Mouse (Mus musculus): ENCODE results near the gene Tmem222.

- TF ChIP-seq E2F4 (IDR thresholded peaks at IDR 0.05; ENCODE audit: insufficient read depth) (no peak), TCF12 (IDR thresholded peaks at IDR 0.05; ENCODE audit: insufficient read depth, poor library complexity, severe bottlenecking) (no peak), MAX (IDR thresholded peaks at IDR 0.05; ENCODE audit: low read depth) (no peak), POLR2A (IDR thresholded peaks at IDR 0.05; ENCODE audit: insufficient read length, low read depth) (no peak), USF1 (IDR thresholded peaks at IDR 0.05; ENCODE audit: low read depth) (no peak), SRF (IDR thresholded peaks at IDR 0.05; ENCODE audit: control insufficient read depth, insufficient read length, low read depth) (no peak), MYOD1 (IDR thresholded peaks at IDR 0.05; ENCODE audit: control insufficient read depth in 1 of 3, insufficient read length in 2 of 3, low read depth in 2 of 3) (no peak), POLR2AphosphoS2 (IDR thresholded peaks at IDR 0.05; ENCODE audit: insufficient read length, low read depth) (no peak), MYOG (IDR thresholded peaks at IDR 0.05; ENCODE audit: control insufficient read depth in 1 of 3, insufficient read depth in 1 of 3, insufficient read length in 2 of 3, low read depth in 2 of 3) (no peak), CEBPB (IDR thresholded peaks at IDR 0.05; ENCODE audit: insufficient read depth, poor library complexity, severe bottlenecking) (no peak), TCF3 (IDR thresholded peaks at IDR 0.05; ENCODE audit: insufficient read length, low read depth) (no peak)
Measured at GRCm38 (mm10) chr4:133294084-133294483, 16.5 kb upstream of the Tmem222 start.
